10 mouse cellular contexts compared by ENCODE assay signal in genomic region chr8:87570880-87571279, GRCm38 (mm10). TPM values are rescaled to one million over a fixed set of nuclear protein-coding genes. Genes with fewer than 3 reads are reported as not detected.
DNase-seq lines count a peak whose midpoint lies in the region; ATAC-seq and TF ChIP-seq lines count a peak whose summit lies in the region.
"Had no signal": no experiment of that assay in that cellular context is flagged by ENCODE, and none has a peak within 500 bp of the region (broad histone marks: within the 10 kb centered on the region; RNA-seq: fewer than 3 reads in every experiment).

No protein-coding gene starts in this region.

- no peak; the same call in 1 of the 2 replicates for TF ChIP-seq CTCF in lung, adult 2 months (IDR thresholded peaks at IDR 0.05; ENCODE audit: insufficient read depth, low read length)

- intact Hi-C loops in left cerebral cortex, postnatal 14 days (cut with DNase I): no loop called here

- H3K9ac ChIP-seq in hindbrain, embryonic 14.5 days: 0 out of 2 replicates have a peak overlapping the region, but pooled peaks have one; percentile 34
- 0 out of 2 replicates have a peak overlapping the region, but pooled peaks have one; percentile 15 for H3K9ac ChIP-seq in stomach, embryonic 14.5 days (replicated peaks; ENCODE audit: low read depth, low read length)

- 0 out of 2 replicates have a peak overlapping the region, but pooled peaks have one; percentile 7 for H3K4me3 ChIP-seq in hindbrain, embryonic 14.5 days (replicated peaks; ENCODE audit: low read length)
- H3K4me3 ChIP-seq in stomach, embryonic 14.5 days (ENCODE audit: low read depth, low read length): peak overlapping the region; percentile 19
- H3K4me3 ChIP-seq in lung, adult 2 months (replicated peaks; ENCODE audit: extremely low read depth, low read depth, low read length): no peak overlapping the region

- H3K4me1 ChIP-seq in hindbrain, embryonic 14.5 days (replicated peaks; ENCODE audit: control insufficient read depth, insufficient read depth, low read length): peaks cover 10% of the 10 kb centered on the region; the same call in 1 of the 2 replicates
- H3K4me1 ChIP-seq in stomach, embryonic 14.5 days (ENCODE audit: control insufficient read depth, insufficient read depth, low read length): 0 out of 2 replicates have a peak, but pooled peaks cover 4% of the 10 kb centered on the region
- no peaks in the 10 kb centered on the region for H3K4me1 ChIP-seq in lung, adult 2 months (ENCODE audit: control insufficient read depth, insufficient read depth, low read length)

- no peak for TF ChIP-seq POLR2A in lung, adult 2 months (IDR thresholded peaks at IDR 0.05; ENCODE audit: borderline replicate concordance, extremely low read depth, low read depth, low read length)

- H3K4me2 ChIP-seq in hindbrain, embryonic 14.5 days (replicated peaks): peak overlapping the region; percentile 47
- peak overlapping the region; percentile 37 for H3K4me2 ChIP-seq in stomach, embryonic 14.5 days (replicated peaks; ENCODE audit: low read depth, low read length)

- peak; percentile 21 to 33 for DNase-seq in cerebellum, adult 18-20 months
- DNase-seq in ovary, postnatal 14 days (ENCODE audit: low spot score): peak; percentile 3
- DNase-seq in ovary, adult 18-20 months (ENCODE audit: low spot score): no peak
- DNase-seq in hindbrain, embryonic 14.5 days (ENCODE audit: low spot score): peak; percentile 33
- no peak for DNase-seq in left cerebral cortex, postnatal 14 days (ENCODE audit: low spot score in 2 of 2)
- no peak for DNase-seq in lung, adult 2 months

- H3K27me3 ChIP-seq in hindbrain, embryonic 14.5 days (ENCODE audit: control insufficient read depth, insufficient read depth, low read length): no peaks in the 10 kb centered on the region
- H3K27me3 ChIP-seq in stomach, embryonic 14.5 days (ENCODE audit: control insufficient read depth, insufficient read depth, low read length): no peaks in the 10 kb centered on the region

- WGBS in hindbrain, embryonic 14.5 days: 12% methylated on average over 7 of the region's 7 CpGs
- 13% methylated on average over 7 of the region's 7 CpGs for WGBS in stomach, embryonic 14.5 days
- 12% methylated on average over 7 of the region's 7 CpGs for WGBS in lung, adult 2 months

- no peak for ATAC-seq in cerebellum, adult (ENCODE audit: insufficient number of reproducible peaks, low FRiP score, low TSS enrichment)
- no peak for ATAC-seq in hindbrain, embryonic 14.5 days (ENCODE audit: low FRiP score)
- ATAC-seq in stomach, embryonic 14.5 days (ENCODE audit: insufficient number of reproducible peaks, insufficient read depth, low FRiP score, low read depth): no peak

- H3K27ac ChIP-seq in hindbrain, embryonic 14.5 days: no peak overlapping the region
- H3K27ac ChIP-seq in stomach, embryonic 14.5 days (ENCODE audit: low read length): peak overlapping the region; percentile 22; the same call in 1 of the 2 replicates

- H3K36me3 ChIP-seq in hindbrain, embryonic 14.5 days (replicated peaks; ENCODE audit: control insufficient read depth, insufficient read depth): no peaks in the 10 kb centered on the region
- H3K36me3 ChIP-seq in stomach, embryonic 14.5 days (ENCODE audit: control insufficient read depth, insufficient read depth, low read length): no peaks in the 10 kb centered on the region

- H3K9me3 ChIP-seq in hindbrain, embryonic 14.5 days (ENCODE audit: control insufficient read depth, low read length): no peaks in the 10 kb centered on the region
- H3K9me3 ChIP-seq in stomach, embryonic 14.5 days (ENCODE audit: control insufficient read depth, low read depth, low read length): no peaks in the 10 kb centered on the region

RNA-seq across cellular contexts. Expression of gene 4933402J07Rik, which starts 7.2 kb away (rescaled TPM):
- polyA plus RNA-seq in hindbrain, embryonic 14.5 days (2014; fragmentation: Nextera tagmentation; extraction: Ambion mirVana): not detected in 2 replicates
- not detected in 2 replicates for polyA plus RNA-seq in stomach, embryonic 14.5 days (2014; fragmentation: Nextera tagmentation; extraction: Ambion mirVana)
- not detected for total RNA-seq in left cerebral cortex, postnatal 14 days (2021)
- polyA plus RNA-seq in lung, adult 2 months (2012; rRNA removed): not detected in 2 replicates
- total RNA-seq: heart, adult 18-20 months had no signal
- polyA plus RNA-seq: spleen, adult 2 months had no signal

Comparison
In these comparisons a context has a peak if more than half of its experiments do, and no peak if none do; other contexts are left out.
1. DNase-seq: peak in cerebellum, adult 18-20 months (2 of 2), ovary, postnatal 14 days (single experiment) and hindbrain, embryonic 14.5 days (single experiment); none in ovary, adult 18-20 months (single experiment), left cerebral cortex, postnatal 14 days (0 of 2) and lung, adult 2 months (single experiment).